Mouse (Mus musculus): Measurements from ENCODE around the gene Clasrp. TPM values are rescaled to one million over a fixed set of nuclear protein-coding genes. Genes with fewer than 3 reads are reported as not detected.
A peak's percentile ranks its signal among the peaks of the same experiment; 100 is the strongest.

Clasrp gene
- polyA plus RNA-seq, 1 experiment from 2014 or later, result 54.0 TPM

DNA sequence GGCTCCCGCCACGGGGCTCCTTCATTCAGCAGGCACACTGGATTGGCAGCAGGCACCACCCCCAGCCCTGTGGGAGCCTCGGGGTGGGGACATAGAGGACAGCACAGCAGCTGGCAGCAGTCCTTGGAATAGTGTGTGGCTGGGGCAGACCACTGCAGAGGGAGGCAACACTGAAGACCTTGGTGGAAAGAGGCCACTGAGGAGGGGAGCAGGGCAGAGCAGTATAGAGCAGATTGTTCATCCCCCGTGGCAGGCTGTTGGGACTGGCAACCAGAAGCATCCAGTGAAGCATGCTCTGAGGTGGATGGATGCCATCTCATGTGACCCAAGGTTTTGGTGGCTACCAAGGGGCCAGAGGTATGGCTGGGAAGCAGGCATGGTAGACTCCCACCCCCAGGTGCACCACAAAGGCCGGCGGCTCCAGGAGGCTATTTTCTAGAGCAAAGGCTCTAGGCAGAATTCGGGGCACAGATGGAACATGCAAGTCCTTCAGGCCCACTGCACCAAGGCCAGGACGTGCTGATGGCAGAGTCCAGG, 62.1 kb downstream of the Clasrp start:
- WGBS, result 53% methylated on average over 8 of the region's 8 CpGs
- Histone ChIP-seq H3K4me3 (no peak overlapping the region), H3K27me3 (no peaks in the 10 kb centered on the region), H3K27ac (peak overlapping the region; percentile 75), H3K9ac (peak overlapping the region; percentile 48; the same call in 1 of the 2 replicates), H3K36me3 (ENCODE audit: poor library complexity, severe bottlenecking) (no peaks in the 10 kb centered on the region), H3K9me3 (replicated peaks) (no peaks in the 10 kb centered on the region), H3K4me1 (peaks cover 32% of the 10 kb centered on the region), H3K4me2 (peak overlapping the region; percentile 32)
- ATAC-seq, result peak; percentile 94

DNA sequence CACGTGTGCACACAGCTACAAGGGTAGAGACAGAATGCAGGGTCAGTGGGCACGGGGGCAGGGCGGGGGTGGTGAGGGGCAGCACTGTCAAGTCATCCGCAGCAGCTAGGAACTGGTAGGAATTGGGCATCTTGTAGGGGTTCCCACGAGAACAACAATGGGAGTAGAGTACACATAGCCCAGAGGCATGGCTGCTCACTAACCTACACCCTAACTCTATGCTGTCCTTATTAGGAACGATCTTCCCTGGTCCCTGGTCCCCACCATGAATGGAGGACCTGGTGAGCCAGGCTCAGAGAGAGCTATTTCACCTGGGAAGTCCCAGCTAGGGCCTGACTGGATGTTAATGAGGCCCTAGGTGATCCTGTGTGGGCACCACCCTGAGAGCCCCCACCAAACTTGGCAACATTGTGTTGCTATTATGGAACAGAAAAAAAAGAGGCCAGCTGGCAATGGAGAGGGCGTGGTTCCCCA, 62.6 kb downstream of the Clasrp start:
- H3K36me3 ChIP-seq (ENCODE audit: poor library complexity, severe bottlenecking), result no peaks in the 10 kb centered on the region
- peak overlapping the region; percentile 75 for H3K27ac ChIP-seq
- WGBS, result 63% methylated on average over 7 of the region's 7 CpGs
- peak overlapping the region; percentile 32 for H3K4me2 ChIP-seq
- H3K9me3 ChIP-seq (replicated peaks), result no peaks in the 10 kb centered on the region
- 0 out of 2 replicates have a peak overlapping the region, but pooled peaks have one; percentile 48 for H3K9ac ChIP-seq
- H3K4me1 ChIP-seq, result peaks cover 29% of the 10 kb centered on the region
- H3K4me3 ChIP-seq, result no peak overlapping the region
- H3K27me3 ChIP-seq, result no peaks in the 10 kb centered on the region
- ATAC-seq, result no peak; the same call in 1 of the 2 replicates

DNA sequence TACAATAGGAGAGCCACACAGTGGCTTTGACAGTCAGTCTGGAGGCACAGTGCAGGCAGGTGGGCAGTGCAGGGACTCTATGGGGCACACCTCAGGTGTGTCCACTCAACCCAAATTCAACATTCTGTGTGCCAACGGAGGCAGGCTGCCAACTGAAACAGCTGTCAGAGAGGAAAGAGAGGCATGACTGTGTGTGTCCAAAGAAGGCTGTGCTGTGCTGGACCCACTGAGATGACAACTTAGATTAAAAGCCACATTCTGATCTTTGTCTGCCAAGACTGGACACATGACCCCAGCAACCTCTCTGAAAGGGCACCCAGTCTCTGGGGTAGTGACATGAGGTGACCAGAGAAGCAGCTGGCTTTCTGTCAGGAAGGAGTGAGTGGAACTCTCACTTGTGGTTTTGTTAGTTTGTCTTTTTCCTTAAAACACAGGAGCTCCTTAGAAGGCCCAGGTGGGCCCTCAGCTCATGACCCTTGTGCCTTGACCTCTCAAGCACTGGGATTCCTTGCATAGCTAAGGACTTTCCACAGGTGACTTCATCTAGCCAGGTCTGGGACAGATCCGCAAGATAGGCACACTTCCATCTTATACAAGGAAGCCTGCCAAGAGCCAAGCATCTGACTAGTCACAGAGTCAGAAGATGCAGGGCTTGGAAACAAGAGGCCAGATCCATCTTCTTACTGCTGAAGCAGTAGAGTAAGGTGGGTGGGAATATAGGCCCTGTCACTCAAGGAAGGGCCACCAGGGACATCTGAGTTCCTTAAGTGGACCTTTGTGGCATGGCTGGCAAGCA, 63.3 kb downstream of the Clasrp start:
- no peak overlapping the region for H3K4me3 ChIP-seq
- H3K27ac ChIP-seq, result peak overlapping the region; percentile 75
- no peaks in the 10 kb centered on the region for H3K36me3 ChIP-seq (ENCODE audit: poor library complexity, severe bottlenecking)
- 93% methylated on average over 2 of the region's 2 CpGs for WGBS
- no peak overlapping the region for H3K9ac ChIP-seq
- no peaks in the 10 kb centered on the region for H3K27me3 ChIP-seq
- no peak overlapping the region for H3K4me2 ChIP-seq
- no peak for ATAC-seq
- H3K4me1 ChIP-seq, result peaks cover 26% of the 10 kb centered on the region
- no peaks in the 10 kb centered on the region for H3K9me3 ChIP-seq (replicated peaks)

DNA sequence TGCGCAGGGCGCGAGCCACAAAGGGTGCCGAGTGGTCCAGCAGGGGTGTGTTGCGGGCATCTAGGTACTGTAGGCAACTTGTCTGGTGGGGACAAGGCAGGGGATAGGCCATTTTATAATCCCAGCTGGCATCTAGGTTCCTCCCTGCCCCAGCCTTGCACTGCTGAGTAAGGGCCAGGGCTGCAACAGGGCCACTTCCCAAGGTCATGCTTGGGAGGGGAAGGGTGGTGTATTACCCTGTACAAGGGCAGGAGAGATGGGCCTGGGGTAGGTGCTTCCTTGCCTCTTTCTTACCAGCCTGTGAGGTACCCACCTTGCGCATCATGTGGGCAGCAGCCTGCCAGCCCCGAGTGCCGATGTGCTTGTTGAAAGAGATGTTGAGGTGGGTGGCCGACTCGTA, 69.6 kb downstream of the Clasrp start:
- H3K4me1 ChIP-seq, result no peaks in the 10 kb centered on the region
- no peaks in the 10 kb centered on the region for H3K27me3 ChIP-seq
- H3K9me3 ChIP-seq (replicated peaks), result no peaks in the 10 kb centered on the region
- WGBS, result 97% methylated on average over 10 of the region's 10 CpGs
- no peak for ATAC-seq
- H3K9ac ChIP-seq, result no peak overlapping the region
- peaks cover 60% of the 10 kb centered on the region for H3K36me3 ChIP-seq (ENCODE audit: poor library complexity, severe bottlenecking)
- H3K27ac ChIP-seq, result no peak overlapping the region
- H3K4me2 ChIP-seq, result no peak overlapping the region
- no peak overlapping the region for H3K4me3 ChIP-seq

DNA sequence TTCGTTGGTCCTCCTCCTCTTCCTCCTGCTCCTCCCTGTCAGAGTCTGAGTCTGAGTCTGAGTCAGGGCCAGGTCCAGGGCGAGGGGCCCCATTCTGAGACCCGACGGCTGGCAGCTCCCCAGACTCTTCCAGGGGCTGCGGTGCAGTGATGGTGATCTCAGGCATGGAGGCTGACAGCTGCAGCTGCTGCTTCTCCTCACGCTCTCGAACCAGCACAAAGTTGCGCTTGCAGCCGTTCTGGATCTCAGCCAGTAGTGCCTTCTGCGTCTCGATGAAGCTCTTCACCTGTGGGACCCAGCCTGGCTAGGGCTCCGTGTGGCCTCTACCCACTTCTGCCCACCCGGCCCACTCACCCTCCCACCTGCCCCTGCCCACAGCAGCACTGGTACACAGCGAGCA, 72.0 kb downstream of the Clasrp start:
- ATAC-seq, result no peak
- Histone ChIP-seq H3K4me3 (no peak overlapping the region), H3K9ac (no peak overlapping the region), H3K36me3 (ENCODE audit: poor library complexity, severe bottlenecking) (peaks cover 75% of the 10 kb centered on the region), H3K4me2 (no peak overlapping the region), H3K4me1 (no peaks in the 10 kb centered on the region), H3K9me3 (replicated peaks) (no peaks in the 10 kb centered on the region), H3K27me3 (no peaks in the 10 kb centered on the region), H3K27ac (no peak overlapping the region)
- 91% methylated on average over 14 of the region's 14 CpGs for WGBS

DNA sequence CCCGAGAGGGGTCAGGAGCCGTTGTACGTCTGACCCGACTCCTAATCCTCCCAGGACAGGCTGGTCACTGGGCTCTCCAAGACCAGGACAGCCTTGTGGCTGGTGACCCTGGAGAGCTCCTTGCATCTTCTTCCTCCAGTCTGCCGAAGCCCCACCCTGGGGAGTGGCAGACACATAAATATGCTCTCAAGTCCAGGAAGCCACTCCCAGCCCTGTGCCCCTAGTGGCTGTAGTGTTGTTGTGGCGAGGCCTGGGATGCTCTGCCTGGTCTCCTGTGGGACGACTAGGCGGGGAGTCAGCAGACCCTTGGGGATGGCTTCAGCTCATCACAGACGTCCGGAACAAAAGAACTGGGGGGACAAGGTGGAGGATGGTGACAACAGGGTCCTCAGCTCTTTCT, 73.2 kb downstream of the Clasrp start:
- Histone ChIP-seq H3K36me3 (ENCODE audit: poor library complexity, severe bottlenecking) (peaks cover 75% of the 10 kb centered on the region), H3K27me3 (no peaks in the 10 kb centered on the region), H3K27ac (no peak overlapping the region), H3K4me2 (no peak overlapping the region), H3K9ac (no peak overlapping the region), H3K9me3 (replicated peaks) (no peaks in the 10 kb centered on the region), H3K4me3 (no peak overlapping the region), H3K4me1 (no peaks in the 10 kb centered on the region)
- 79% methylated on average over 10 of the region's 10 CpGs for WGBS
- ATAC-seq, result no peak

Other genes with a start within 250 kb of the Clasrp start
- gene Cd3eap, start 245.0 kb downstream of the Clasrp start, polyA plus RNA-seq (2015; fragmentation: Nextera tagmentation; extraction: Ambion mirVana), result 21.4 and 23.2 TPM in 2 replicates
- gene Ppp1r13l, start 244.7 kb downstream of the Clasrp start, polyA plus RNA-seq (2015; fragmentation: Nextera tagmentation; extraction: Ambion mirVana), result 3.6 and 4.1 TPM in 2 replicates
- 20.4 and 24.9 TPM in 2 replicates for gene Ercc2, start 222.5 kb downstream of the Clasrp start, polyA plus RNA-seq (2015; fragmentation: Nextera tagmentation; extraction: Ambion mirVana)
- gene Klc3, start 200.4 kb downstream of the Clasrp start, polyA plus RNA-seq (2015; fragmentation: Nextera tagmentation; extraction: Ambion mirVana), result 1.5 and 2.6 TPM in 2 replicates
- gene Ckm, start 199.7 kb downstream of the Clasrp start, polyA plus RNA-seq (2015; fragmentation: Nextera tagmentation; extraction: Ambion mirVana), result not detected in 2 replicates
- 11.7 and 12.2 TPM in 2 replicates for gene Mark4, start 145.7 kb downstream of the Clasrp start, polyA plus RNA-seq (2015; fragmentation: Nextera tagmentation; extraction: Ambion mirVana)
- gene Exoc3l2, start 141.2 kb downstream of the Clasrp start, polyA plus RNA-seq (2015; fragmentation: Nextera tagmentation; extraction: Ambion mirVana), result 0.13 and 0.29 TPM in 2 replicates
- 3.3 and 3.4 TPM in 2 replicates for gene Bloc1s3, start 96.1 kb downstream of the Clasrp start, polyA plus RNA-seq (2015; fragmentation: Nextera tagmentation; extraction: Ambion mirVana)
- gene Trappc6a, start 96.1 kb downstream of the Clasrp start, polyA plus RNA-seq (2015; fragmentation: Nextera tagmentation; extraction: Ambion mirVana), result 39.3 and 40.6 TPM in 2 replicates
- 0.15 and 0.21 TPM in 2 replicates for gene Nkpd1, start 86.6 kb downstream of the Clasrp start, polyA plus RNA-seq (2015; fragmentation: Nextera tagmentation; extraction: Ambion mirVana)
- gene Ppp1r37, start 41.4 kb downstream of the Clasrp start, polyA plus RNA-seq (2015; fragmentation: Nextera tagmentation; extraction: Ambion mirVana), result 22.4 and 23.6 TPM in 2 replicates
- 0.23 and 0.35 TPM in 2 replicates for gene Zfp296, start 27.2 kb downstream of the Clasrp start, polyA plus RNA-seq (2015; fragmentation: Nextera tagmentation; extraction: Ambion mirVana)
- 130 TPM in 2 replicates for gene Gemin7, start 26.9 kb downstream of the Clasrp start, polyA plus RNA-seq (2015; fragmentation: Nextera tagmentation; extraction: Ambion mirVana)
- gene Relb, start 25.0 kb upstream of the Clasrp start, polyA plus RNA-seq (2015; fragmentation: Nextera tagmentation; extraction: Ambion mirVana), result 1.5 and 2.6 TPM in 2 replicates
- gene Clptm1, start 60.5 kb upstream of the Clasrp start, polyA plus RNA-seq (2015; fragmentation: Nextera tagmentation; extraction: Ambion mirVana), result 64.2 and 71.3 TPM in 2 replicates
- gene Apoc2, start 73.5 kb upstream of the Clasrp start, polyA plus RNA-seq (2015; fragmentation: Nextera tagmentation; extraction: Ambion mirVana), result 0.50 TPM in 1 of 2 replicates, not detected in the other
- gene Gm44805, start 76.9 kb upstream of the Clasrp start, polyA plus RNA-seq (2015; fragmentation: Nextera tagmentation; extraction: Ambion mirVana), result 0.88 TPM in 1 of 2 replicates, not detected in the other
- gene Apoc4, start 77.0 kb upstream of the Clasrp start, polyA plus RNA-seq (2015; fragmentation: Nextera tagmentation; extraction: Ambion mirVana), result 0.08 TPM in 1 of 2 replicates, not detected in the other
- 1.2 and 1.8 TPM in 2 replicates for gene Apoc1, start 88.2 kb upstream of the Clasrp start, polyA plus RNA-seq (2015; fragmentation: Nextera tagmentation; extraction: Ambion mirVana)
- gene Apoe, start 94.7 kb upstream of the Clasrp start, polyA plus RNA-seq (2015; fragmentation: Nextera tagmentation; extraction: Ambion mirVana), result 118 and 125 TPM in 2 replicates
- gene Tomm40, start 111.0 kb upstream of the Clasrp start, polyA plus RNA-seq (2015; fragmentation: Nextera tagmentation; extraction: Ambion mirVana), result 112 and 118 TPM in 2 replicates
- 34.6 and 38.0 TPM in 2 replicates for gene Nectin2, start 146.0 kb upstream of the Clasrp start, polyA plus RNA-seq (2015; fragmentation: Nextera tagmentation; extraction: Ambion mirVana)
- 4.4 and 5.7 TPM in 2 replicates for gene Bcam, start 166.5 kb upstream of the Clasrp start, polyA plus RNA-seq (2015; fragmentation: Nextera tagmentation; extraction: Ambion mirVana)
- not detected in 2 replicates for gene Cblc, start 192.3 kb upstream of the Clasrp start, polyA plus RNA-seq (2015; fragmentation: Nextera tagmentation; extraction: Ambion mirVana)
- 0.23 and 0.49 TPM in 2 replicates for gene Bcl3, start 218.3 kb upstream of the Clasrp start, polyA plus RNA-seq (2015; fragmentation: Nextera tagmentation; extraction: Ambion mirVana)
- 2.3 and 3.9 TPM in 2 replicates for gene Gm19345, start 247.5 kb upstream of the Clasrp start, polyA plus RNA-seq (2015; fragmentation: Nextera tagmentation; extraction: Ambion mirVana)